Mouse (Mus musculus): ENCODE results near the gene Ifit1bl1.
A peak's percentile ranks its signal among the peaks of the same experiment; 100 is the strongest.
"Not testable (repeated sequence)": the region's sequence is repeated elsewhere in the genome, so short reads cannot be mapped to it uniquely, and the experiment has no call there.

The Ifit1bl1 gene

GRCm38 (mm10) chr19:34601888-34602287, at the start of gene Ifit1bl1:
Gene Ifit1bl1 (minus strand): TSS chr19:34601956.
- DNase-seq (ENCODE audit: low spot score) = not testable (repeated sequence)

GRCm38 (mm10) chr19:34650997-34651396, 49.2 kb upstream of the Ifit1bl1 start:
- no peak for DNase-seq (ENCODE audit: low spot score)

GRCm38 (mm10) chr19:34650276-34650675, 48.5 kb upstream of the Ifit1bl1 start:
- DNase-seq (ENCODE audit: low spot score) = no peak

- DNase-seq (ENCODE audit: low spot score) = not testable (repeated sequence)
These were observed 45.9 kb upstream of the Ifit1bl1 start for GRCm38 (mm10) chr19:34647630-34648029.

- DNase-seq (ENCODE audit: low spot score) = no peak
These were observed 40.9 kb upstream of the Ifit1bl1 start for GRCm38 (mm10) chr19:34642616-34643015.

GRCm38 (mm10) chr19:34640623-34641022, 38.9 kb upstream of the Ifit1bl1 start, which contains the start of the genes Ifit1bl2 and Ifit1:
Gene Ifit1bl2 (minus strand): TSS chr19:34640743.
Gene Ifit1 (plus strand): TSS chr19:34640871.
- DNase-seq (ENCODE audit: low spot score) = no peak

GRCm38 (mm10) chr19:34636933-34637557, 35.3 kb upstream of the Ifit1bl1 start:
- DNase-seq (ENCODE audit: low spot score) = peak; percentile 66

- DNase-seq (ENCODE audit: low spot score) = no peak
These were observed 31.7 kb upstream of the Ifit1bl1 start for GRCm38 (mm10) chr19:34633484-34633883.

GRCm38 (mm10) chr19:34631487-34631886, 29.7 kb upstream of the Ifit1bl1 start:
- no peak for DNase-seq (ENCODE audit: low spot score)

- no peak for DNase-seq (ENCODE audit: low spot score)
These were observed 25.7 kb upstream of the Ifit1bl1 start for GRCm38 (mm10) chr19:34627496-34627895.

GRCm38 (mm10) chr19:34624663-34625062, 22.9 kb upstream of the Ifit1bl1 start:
- no peak for DNase-seq (ENCODE audit: low spot score)

- no peak for DNase-seq (ENCODE audit: low spot score)
These were observed 22.0 kb upstream of the Ifit1bl1 start for GRCm38 (mm10) chr19:34623781-34624180.

- no peak for DNase-seq (ENCODE audit: low spot score)
These were observed 19.1 kb upstream of the Ifit1bl1 start for GRCm38 (mm10) chr19:34620871-34621270.

GRCm38 (mm10) chr19:34612243-34613001, 10.7 kb upstream of the Ifit1bl1 start:
- not testable (repeated sequence) for DNase-seq (ENCODE audit: low spot score)

GRCm38 (mm10) chr19:34610118-34610517, 8.4 kb upstream of the Ifit1bl1 start:
- not testable (repeated sequence) for DNase-seq (ENCODE audit: low spot score)

GRCm38 (mm10) chr19:34607237-34608051, 5.7 kb upstream of the Ifit1bl1 start, which contains the start of gene Ifit3b:
Gene Ifit3b (plus strand): TSS chr19:34607970.
- DNase-seq (ENCODE audit: low spot score) = not testable (repeated sequence)

- no peak for DNase-seq (ENCODE audit: low spot score)
These were observed 3.7 kb upstream of the Ifit1bl1 start for GRCm38 (mm10) chr19:34605472-34605871.

- not testable (repeated sequence) for DNase-seq (ENCODE audit: low spot score)
These were observed 2.5 kb downstream of the Ifit1bl1 start for GRCm38 (mm10) chr19:34599250-34599649.

GRCm38 (mm10) chr19:34598341-34598740, 3.4 kb downstream of the Ifit1bl1 start:
- DNase-seq (ENCODE audit: low spot score) = no peak

- no peak for DNase-seq (ENCODE audit: low spot score)
These were observed 4.9 kb downstream of the Ifit1bl1 start for GRCm38 (mm10) chr19:34596811-34597210.

GRCm38 (mm10) chr19:34594523-34594922, 7.2 kb downstream of the Ifit1bl1 start:
- not testable (repeated sequence) for DNase-seq (ENCODE audit: low spot score)

GRCm38 (mm10) chr19:34593456-34593855, 8.3 kb downstream of the Ifit1bl1 start:
- no peak for DNase-seq (ENCODE audit: low spot score)
